Mouse (Mus musculus): ENCODE measurements around the gene Rab4a. TPM values are rescaled to one million over a fixed set of nuclear protein-coding genes. Genes with fewer than 3 reads are reported as not detected.

The Rab4a gene
- total RNA-seq, 4 experiments from 2014 or later: 24.3 to 40.6 (median 34.0) TPM

- DNase-seq: no peak
Measured at GRCm38 (mm10) chr8:123849352-123849751, 43.6 kb downstream of the Rab4a start.

GRCm38 (mm10) chr8:123851590-123851989 lies 45.8 kb downstream of the Rab4a start:
- no peak for DNase-seq

DNA sequence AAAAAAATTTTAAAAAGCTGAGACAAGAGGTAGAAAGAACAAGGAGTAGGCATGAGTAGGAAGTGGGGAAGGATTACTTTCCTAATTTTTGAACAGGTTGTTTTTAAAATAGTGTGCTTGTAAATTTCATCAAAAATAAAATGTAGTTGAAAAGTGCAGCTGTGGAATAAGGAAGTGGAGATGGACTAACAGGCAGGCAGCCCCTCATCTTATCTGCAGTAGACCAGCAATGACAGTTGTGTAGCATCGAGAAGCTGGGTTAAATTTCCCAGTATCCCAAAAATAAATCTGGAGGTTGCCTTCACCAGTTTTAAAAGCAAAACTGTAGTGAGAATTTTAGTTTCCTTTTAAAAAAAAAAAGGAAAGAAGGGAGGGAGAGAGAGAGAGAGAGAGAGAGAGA lies 48.5 kb downstream of the Rab4a start:
- DNase-seq: no peak

DNA sequence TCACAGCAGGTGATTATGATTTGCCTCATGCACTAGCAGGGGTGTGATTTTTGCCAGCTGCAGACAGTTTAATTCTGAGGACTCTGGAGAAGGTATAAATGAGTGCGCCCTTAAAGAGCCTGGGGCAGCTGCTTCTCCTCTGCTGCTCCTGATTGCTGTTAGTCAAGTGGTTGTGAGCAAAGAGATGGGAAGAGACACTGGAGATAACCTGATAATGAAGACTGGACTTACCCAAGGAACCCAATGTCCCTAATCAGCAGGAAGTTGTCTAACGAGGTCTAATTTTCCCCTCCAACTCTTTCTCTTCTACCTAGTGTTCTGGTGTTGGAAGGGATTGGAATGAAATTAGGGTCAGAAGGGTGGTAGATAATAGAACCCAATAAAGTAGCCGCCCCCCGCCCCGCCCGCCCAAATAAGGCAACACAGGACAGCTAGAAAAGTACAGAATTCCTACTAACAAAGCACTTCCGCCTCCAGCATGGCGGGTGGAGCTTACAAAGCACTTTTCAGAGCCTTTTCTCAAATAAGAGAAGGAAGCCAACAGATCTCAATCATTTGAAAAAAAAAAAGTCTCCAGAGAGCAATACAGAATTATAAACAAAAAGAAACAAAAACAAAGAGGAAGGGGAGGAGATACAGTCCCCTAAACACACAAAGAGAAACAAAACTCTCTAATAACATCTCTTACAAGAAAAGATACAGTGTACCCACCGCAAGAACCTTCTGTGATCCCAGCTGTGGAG lies 49.1 kb downstream of the Rab4a start:
- no peak for DNase-seq

DNA sequence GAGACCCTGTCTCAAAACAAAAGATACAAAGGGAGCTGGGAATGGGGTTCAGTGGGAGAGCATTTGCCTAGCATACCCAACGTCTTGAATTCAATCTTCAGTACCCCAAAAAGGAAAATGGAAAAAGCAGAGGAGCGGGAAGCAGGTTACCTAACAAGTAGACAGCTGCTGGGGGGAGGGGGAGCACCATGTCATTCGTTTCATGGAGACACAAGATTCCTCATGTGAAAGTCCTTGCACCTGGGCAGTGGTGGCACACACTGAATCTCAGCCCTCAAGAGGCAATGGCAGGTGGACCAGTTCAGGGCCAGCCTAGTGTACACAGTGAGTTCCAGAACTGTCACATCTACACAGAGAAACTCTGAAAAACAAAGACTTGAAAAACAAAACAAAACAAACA lies 51.6 kb downstream of the Rab4a start:
- DNase-seq: no peak

DNA sequence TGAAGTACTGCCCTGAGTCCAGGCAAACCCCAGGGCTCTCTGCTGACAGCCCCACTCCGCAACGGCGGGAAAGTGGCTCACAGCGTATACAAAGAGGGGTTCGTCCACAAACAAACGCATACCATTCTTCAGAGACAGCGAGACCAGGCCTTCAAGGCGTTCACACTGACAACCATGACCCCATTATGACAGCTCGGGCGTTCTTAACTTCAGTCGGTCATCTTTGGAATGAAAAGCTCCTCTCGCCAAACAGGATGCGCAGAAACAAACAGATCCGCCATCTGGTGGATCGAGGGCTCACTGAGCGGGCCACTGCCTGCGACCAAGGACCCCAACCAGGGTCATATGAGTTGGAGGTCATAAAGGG lies 52.8 kb downstream of the Rab4a start:
- no peak for DNase-seq

DNA sequence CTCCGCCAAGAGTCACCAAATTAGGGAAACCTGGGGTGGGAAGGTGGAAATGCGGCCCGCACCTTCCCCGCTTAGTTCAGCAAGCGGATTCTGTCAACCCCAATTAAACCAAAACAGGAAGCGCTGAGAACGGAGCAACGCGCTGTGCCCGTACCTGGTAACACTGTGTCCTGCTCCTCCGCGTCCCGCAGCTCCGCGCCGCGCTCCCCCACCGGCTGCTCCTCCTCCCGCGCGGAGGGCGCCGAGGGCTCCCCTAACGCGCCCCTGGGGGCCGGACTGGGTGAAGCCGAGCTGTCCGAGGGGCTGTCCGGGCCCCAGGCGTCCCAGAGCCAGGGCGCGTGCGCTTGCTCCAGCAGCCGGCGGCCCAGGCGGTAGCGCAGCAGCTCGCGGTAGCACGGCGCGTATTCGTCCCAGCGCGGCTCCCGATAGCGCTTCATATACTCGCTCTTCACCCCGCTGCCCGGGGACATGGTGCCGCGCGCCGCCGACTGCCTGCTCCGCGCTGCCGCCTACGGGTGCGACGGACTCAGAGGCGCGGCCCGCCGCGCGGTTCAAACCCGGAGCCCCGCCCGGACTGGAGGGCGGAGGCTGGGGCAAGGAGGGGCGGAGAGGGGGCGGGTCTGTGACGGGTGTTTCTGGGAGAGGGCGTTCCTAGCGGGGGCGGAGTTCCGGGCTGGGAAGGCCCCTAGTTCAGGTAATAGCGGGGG lies 53.3 kb downstream of the Rab4a start:
- peak; percentile 87 for DNase-seq

DNA sequence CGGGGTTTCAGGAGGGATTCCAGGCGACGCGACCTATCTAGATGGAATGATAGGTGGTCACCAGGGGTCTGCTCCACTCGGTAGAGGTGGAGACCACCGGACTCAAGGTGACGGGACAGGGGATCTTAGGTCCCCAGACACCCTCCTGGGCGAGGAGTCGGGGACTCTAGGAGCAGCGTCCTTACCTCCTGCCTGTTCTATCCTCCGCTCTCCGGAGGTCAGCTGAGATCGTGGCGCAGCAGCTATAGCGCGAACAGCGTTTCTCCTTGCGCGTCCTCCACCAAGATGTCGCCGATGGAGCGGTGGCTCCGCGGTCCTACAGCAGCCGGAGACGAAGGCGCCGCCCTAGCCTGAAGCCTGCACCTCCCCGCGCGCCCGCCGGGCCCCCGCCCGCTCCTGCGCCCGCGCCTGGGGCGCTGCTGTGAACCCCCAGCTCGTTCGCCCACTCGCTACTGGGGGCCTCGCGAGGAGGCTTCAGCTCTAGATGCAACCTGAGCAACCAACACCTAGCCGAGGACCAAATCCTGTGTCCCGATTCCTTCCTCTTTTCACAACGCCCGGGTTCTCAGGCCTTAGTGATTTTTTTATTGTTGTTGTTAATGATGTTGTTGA lies 54.0 kb downstream of the Rab4a start, which contains the start of gene Ccsap:
Ccsap (minus strand) TSS at position 562 of the 612 bp plus-strand sequence.
- no peak for DNase-seq

DNA sequence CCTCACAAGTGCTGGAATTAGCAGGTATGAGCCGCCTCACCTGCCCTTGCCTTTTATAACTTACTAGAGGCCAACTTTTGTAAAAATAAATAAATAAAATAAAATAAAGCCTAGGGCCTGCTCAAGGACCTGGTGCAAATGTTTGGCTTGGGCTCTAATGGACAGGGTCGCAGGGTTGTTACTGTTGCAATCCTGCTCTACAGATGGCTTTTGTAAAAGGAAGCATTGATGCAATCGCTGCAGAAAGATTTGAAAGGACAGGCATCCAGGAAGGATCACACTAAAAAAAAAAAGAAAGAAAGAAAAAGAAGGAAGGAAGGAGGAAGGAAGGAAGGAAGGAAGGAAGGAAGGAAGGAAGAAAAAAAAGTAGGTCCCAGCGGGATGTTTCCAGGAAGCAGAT lies 54.6 kb downstream of the Rab4a start:
- no peak for DNase-seq

DNA sequence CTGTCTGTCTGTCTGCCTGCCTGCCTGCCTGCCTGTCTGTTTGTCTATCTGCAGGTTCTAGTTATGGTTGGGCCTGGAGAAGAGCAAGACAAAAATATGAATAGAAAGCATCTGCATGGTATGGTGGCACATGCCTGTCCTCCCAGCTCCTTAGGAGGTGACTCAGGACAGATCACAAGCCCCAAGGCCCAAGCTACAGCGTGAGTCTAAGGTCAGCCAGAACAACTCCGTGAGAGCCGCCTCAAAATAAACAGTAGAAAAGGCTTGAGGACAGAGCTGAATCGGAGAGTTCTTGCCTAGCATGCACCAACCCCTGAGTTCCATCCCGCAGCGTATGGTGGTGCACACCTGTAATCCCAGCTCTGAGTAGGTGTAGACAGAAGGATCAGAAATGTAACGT lies 60.0 kb downstream of the Rab4a start:
- peak; percentile 18 for DNase-seq

- DNase-seq: no peak
Measured at GRCm38 (mm10) chr8:123866971-123867370, 61.2 kb downstream of the Rab4a start.

DNA sequence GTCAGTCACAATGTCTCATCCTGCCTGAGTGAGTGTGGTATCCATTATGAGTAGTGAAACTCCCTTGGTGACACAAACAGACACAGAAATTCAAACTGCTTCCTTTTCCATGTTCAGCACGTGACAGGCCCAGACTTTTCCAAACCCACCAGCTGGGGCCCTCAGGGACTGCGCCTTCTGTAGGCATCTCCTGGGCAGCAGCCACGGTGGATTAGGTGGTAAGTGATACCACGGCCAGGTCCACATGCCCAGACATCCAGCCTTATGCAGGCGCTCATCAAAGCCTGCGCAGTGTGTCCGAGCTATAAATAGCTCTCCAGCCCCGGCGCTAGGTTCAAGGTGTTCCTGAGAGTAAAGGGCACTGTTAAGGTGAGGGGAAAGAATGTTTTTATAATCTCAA lies 66.3 kb downstream of the Rab4a start:
- no peak for DNase-seq

- DNase-seq: no peak
Measured at GRCm38 (mm10) chr8:123873364-123873763, 67.6 kb downstream of the Rab4a start.

DNA sequence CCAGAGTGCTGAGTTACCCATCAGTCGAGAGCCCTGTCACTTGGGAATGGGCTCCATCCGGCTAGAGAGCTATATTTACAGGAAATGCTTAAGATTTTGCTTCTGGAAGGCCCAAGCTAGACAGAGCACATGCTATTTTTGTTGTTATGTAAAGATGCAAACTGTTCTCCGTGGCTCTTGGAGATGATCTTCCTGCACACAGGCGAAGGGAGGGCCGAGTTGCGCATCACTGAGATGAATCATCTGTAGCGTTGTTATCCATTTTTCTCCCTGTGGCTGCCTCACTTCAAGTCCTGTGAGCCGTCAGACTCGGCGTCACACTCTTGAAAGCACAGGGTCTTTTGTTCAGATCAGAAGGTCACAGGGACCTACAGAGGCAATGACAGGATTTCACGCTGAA lies 68.5 kb downstream of the Rab4a start:
- no peak for DNase-seq

DNA sequence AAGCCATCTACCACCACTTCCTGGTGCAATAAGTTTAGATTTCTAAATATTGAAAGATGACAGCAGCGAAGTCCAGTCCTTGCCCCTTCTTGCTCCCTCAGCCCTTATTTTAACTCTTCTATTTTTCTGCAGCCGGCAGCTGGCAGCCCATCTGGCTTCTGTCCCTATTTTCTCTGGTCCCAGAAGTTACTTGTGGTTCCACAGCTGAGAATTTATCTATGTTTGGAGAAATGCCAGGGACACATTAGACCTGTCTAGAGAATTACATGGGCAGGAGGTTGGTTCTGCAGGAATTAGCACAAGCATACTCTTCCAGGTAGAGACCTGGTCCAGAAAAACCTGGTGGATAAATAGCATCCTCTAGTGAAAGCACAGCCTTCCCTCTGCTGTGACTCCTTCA lies 72.1 kb downstream of the Rab4a start:
- no peak for DNase-seq

GRCm38 (mm10) chr8:123880271-123880670 lies 74.5 kb downstream of the Rab4a start:
- DNase-seq: no peak

- DNase-seq: no peak
Measured at GRCm38 (mm10) chr8:123880821-123881350, 75.1 kb downstream of the Rab4a start.

DNA sequence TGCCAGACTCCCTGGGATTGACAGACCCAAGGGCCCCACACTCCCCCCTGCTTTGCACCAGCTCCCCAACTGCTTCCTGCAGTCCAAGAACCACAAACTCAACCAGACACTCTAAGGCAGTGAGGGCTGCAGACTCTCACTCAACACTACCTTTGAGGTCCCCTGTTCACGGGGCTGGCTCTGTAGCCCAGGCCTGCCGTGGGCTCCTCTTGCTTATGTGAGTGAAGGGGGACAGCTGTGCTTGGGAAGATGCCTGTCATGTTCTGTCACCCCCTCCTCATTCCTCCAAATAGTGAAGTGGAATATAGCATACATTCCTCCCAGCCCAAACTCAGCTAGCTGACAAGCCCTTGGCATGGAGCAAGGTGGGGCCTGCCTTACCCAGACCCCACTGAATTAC lies 76.6 kb downstream of the Rab4a start:
- no peak for DNase-seq

GRCm38 (mm10) chr8:123883094-123883493 lies 77.3 kb downstream of the Rab4a start:
- DNase-seq: no peak
